Mouse (Mus musculus): ENCODE measurements at regions not wholly inside any gene's neighbourhood (a gene's known extent, or its start where the extent isn't known, plus 50 kb on each side); places are given as distances from the start of the nearest gene placed in this dataset.

DNA sequence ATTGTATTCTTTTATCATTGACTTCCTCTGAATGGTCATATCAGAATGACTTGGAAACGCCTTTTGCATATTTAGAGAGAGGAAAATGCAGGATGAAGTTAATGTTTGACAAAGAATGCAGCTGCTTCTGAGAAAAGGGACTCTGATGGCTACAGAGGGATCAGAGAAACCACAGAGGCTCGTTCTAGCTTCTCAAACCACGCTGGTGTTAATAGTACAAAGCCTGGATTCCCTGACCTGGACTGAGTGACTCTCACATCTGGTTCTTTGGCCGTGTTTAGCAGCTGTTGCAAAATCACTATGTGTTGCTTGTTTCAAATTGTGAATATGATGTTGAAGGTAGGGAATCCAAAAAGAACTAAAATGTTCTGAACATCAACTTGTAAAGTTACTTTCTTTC, 91.5 kb upstream of the Rgs17 start:
- no peak overlapping the region for H3K27ac ChIP-seq (ENCODE audit: insufficient read depth, low read depth, low read length, poor library complexity, severe bottlenecking)
- H3K9me3 ChIP-seq (ENCODE audit: control insufficient read depth, insufficient read depth, low read depth, low read length), result no peaks in the 10 kb centered on the region
- no peak overlapping the region for H3K9ac ChIP-seq (ENCODE audit: insufficient read depth, low read depth, low read length, poor library complexity, severe bottlenecking)
- no peak overlapping the region for H3K4me3 ChIP-seq (ENCODE audit: insufficient read depth in 1 of 2, low read depth in 1 of 2, low read length in 2 of 2, poor library complexity in 1 of 2, severe bottlenecking in 1 of 2)
- no peak for TF ChIP-seq HCFC1 (IDR thresholded peaks at IDR 0.05; ENCODE audit: borderline replicate concordance, insufficient read depth, low read length)
- no peak for TF ChIP-seq ZC3H11A (IDR thresholded peaks at IDR 0.05; ENCODE audit: borderline replicate concordance, low read depth, low read length)
- no peak for TF ChIP-seq ZNF384 (IDR thresholded peaks at IDR 0.05; ENCODE audit: low read depth, low read length)
- no peak for TF ChIP-seq CHD2 (IDR thresholded peaks at IDR 0.05; ENCODE audit: low read depth, low read length)
- TF ChIP-seq MAFK (IDR thresholded peaks at IDR 0.05; ENCODE audit: insufficient read depth, low read depth, low read length), result no peak
- DNase-seq (ENCODE audit: low read depth, low spot score), result no peak
- H3K36me3 ChIP-seq (ENCODE audit: control insufficient read depth, insufficient read depth, low read length, poor library complexity, severe bottlenecking), result no peaks in the 10 kb centered on the region
- H3K4me1 ChIP-seq (ENCODE audit: control insufficient read depth in 2 of 2, insufficient read depth in 2 of 2, low read length in 2 of 2, poor library complexity in 1 of 2), result no peaks in the 10 kb centered on the region
- in situ Hi-C loops (cut with MboI; ENCODE audit: low sequenced_read_pairs in 2 of 2, unreplicated experiment in 2 of 2), result no loop called here

- H3K27ac ChIP-seq (ENCODE audit: insufficient read depth, low read depth, low read length, poor library complexity, severe bottlenecking), result no peak overlapping the region
- H3K9ac ChIP-seq (ENCODE audit: insufficient read depth, low read depth, low read length, poor library complexity, severe bottlenecking), result no peak overlapping the region
- H3K4me1 ChIP-seq (ENCODE audit: control insufficient read depth in 2 of 2, insufficient read depth in 2 of 2, low read length in 2 of 2, poor library complexity in 1 of 2), result no peaks in the 10 kb centered on the region
- no peaks in the 10 kb centered on the region for H3K9me3 ChIP-seq (ENCODE audit: control insufficient read depth, insufficient read depth, low read depth, low read length)
- H3K4me3 ChIP-seq (ENCODE audit: insufficient read depth in 1 of 2, low read depth in 1 of 2, low read length in 2 of 2, poor library complexity in 1 of 2, severe bottlenecking in 1 of 2), result no peak overlapping the region
- no peaks in the 10 kb centered on the region for H3K36me3 ChIP-seq (ENCODE audit: control insufficient read depth, insufficient read depth, low read length, poor library complexity, severe bottlenecking)
- TF ChIP-seq CHD2 (IDR thresholded peaks at IDR 0.05; ENCODE audit: low read depth, low read length), result no peak
- TF ChIP-seq ZNF384 (IDR thresholded peaks at IDR 0.05; ENCODE audit: low read depth, low read length), result no peak
- TF ChIP-seq HCFC1 (IDR thresholded peaks at IDR 0.05; ENCODE audit: borderline replicate concordance, insufficient read depth, low read length), result no peak
- in situ Hi-C loops (cut with MboI; ENCODE audit: low sequenced_read_pairs in 2 of 2, unreplicated experiment in 2 of 2), result no loop called here
- DNase-seq (ENCODE audit: low read depth, low spot score), result no peak
These were observed 89.3 kb upstream of the Rgs17 start for GRCm38 (mm10) chr10:6011541-6011940.

GRCm38 (mm10) chr10:6011029-6011428, 88.8 kb upstream of the Rgs17 start:
- no peak overlapping the region for H3K4me3 ChIP-seq (ENCODE audit: insufficient read depth in 1 of 2, low read depth in 1 of 2, low read length in 2 of 2, poor library complexity in 1 of 2, severe bottlenecking in 1 of 2)
- no peaks in the 10 kb centered on the region for H3K9me3 ChIP-seq (ENCODE audit: control insufficient read depth, insufficient read depth, low read depth, low read length)
- no peaks in the 10 kb centered on the region for H3K36me3 ChIP-seq (ENCODE audit: control insufficient read depth, insufficient read depth, low read length, poor library complexity, severe bottlenecking)
- no peaks in the 10 kb centered on the region for H3K4me1 ChIP-seq (ENCODE audit: control insufficient read depth in 2 of 2, insufficient read depth in 2 of 2, low read length in 2 of 2, poor library complexity in 1 of 2)
- no peak overlapping the region for H3K27ac ChIP-seq (ENCODE audit: insufficient read depth, low read depth, low read length, poor library complexity, severe bottlenecking)
- no peak for TF ChIP-seq CHD2 (IDR thresholded peaks at IDR 0.05; ENCODE audit: low read depth, low read length)
- no peak for TF ChIP-seq HCFC1 (IDR thresholded peaks at IDR 0.05; ENCODE audit: borderline replicate concordance, insufficient read depth, low read length)
- no peak for TF ChIP-seq ZC3H11A (IDR thresholded peaks at IDR 0.05; ENCODE audit: borderline replicate concordance, low read depth, low read length)
- TF ChIP-seq ZNF384 (IDR thresholded peaks at IDR 0.05; ENCODE audit: low read depth, low read length), result no peak
- no peak for TF ChIP-seq MAFK (IDR thresholded peaks at IDR 0.05; ENCODE audit: insufficient read depth, low read depth, low read length)
- no peak overlapping the region for H3K9ac ChIP-seq (ENCODE audit: insufficient read depth, low read depth, low read length, poor library complexity, severe bottlenecking)
- DNase-seq (ENCODE audit: low read depth, low spot score), result no peak
- in situ Hi-C loops (cut with MboI; ENCODE audit: low sequenced_read_pairs in 2 of 2, unreplicated experiment in 2 of 2), result no loop called here

DNA sequence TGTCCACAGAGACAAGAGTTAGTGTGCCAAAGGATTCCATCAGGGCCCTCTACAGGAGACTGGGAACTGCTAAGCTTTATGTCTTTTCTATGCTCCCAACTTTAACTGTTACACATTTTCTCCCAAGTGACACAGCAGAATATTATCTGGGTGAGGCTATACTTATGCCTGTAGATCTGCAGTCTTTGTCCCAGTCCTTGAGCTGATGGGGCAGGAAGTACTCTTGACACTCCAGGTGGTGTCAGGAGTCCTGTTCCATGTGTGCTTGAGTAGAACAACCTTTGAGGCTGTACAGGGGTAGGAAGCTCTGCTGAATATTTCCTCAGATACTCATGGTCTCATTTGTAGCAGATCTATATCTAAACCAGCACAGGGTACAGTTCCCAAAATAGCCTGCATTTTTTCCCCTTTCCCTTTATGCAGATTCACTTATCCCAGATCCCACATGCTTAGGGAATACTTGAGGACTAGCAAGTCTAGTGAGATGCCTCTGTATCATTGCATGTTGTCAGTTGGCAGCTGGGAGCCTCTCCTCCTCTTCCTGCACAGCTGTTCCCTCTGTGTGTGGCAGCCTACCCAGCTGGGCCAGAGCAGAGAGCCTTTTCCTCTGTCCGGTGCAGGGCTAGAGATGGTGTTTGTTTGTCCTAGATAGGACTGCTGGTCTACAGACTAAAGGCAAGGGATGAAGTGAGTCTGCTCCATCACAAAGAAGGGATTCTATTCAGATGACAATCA, 85.2 kb upstream of the Rgs17 start:
- TF ChIP-seq MAFK (IDR thresholded peaks at IDR 0.05; ENCODE audit: insufficient read depth, low read depth, low read length), result no peak
- no peak for TF ChIP-seq ZC3H11A (IDR thresholded peaks at IDR 0.05; ENCODE audit: borderline replicate concordance, low read depth, low read length)
- Histone ChIP-seq H3K4me1 (ENCODE audit: control insufficient read depth in 2 of 2, insufficient read depth in 2 of 2, low read length in 2 of 2, poor library complexity in 1 of 2) (no peaks in the 10 kb centered on the region), H3K9ac (ENCODE audit: insufficient read depth, low read depth, low read length, poor library complexity, severe bottlenecking) (no peak overlapping the region)

GRCm38 (mm10) chr10:5981433-5981832, 59.2 kb upstream of the Rgs17 start:
- in situ Hi-C loops (cut with MboI; ENCODE audit: low sequenced_read_pairs in 2 of 2, unreplicated experiment in 2 of 2), result no loop called here
- no peak for DNase-seq (ENCODE audit: low read depth, low spot score)
- no peak overlapping the region for H3K27ac ChIP-seq (ENCODE audit: insufficient read depth, low read depth, low read length, poor library complexity, severe bottlenecking)
- no peaks in the 10 kb centered on the region for H3K9me3 ChIP-seq (ENCODE audit: control insufficient read depth, insufficient read depth, low read depth, low read length)
- H3K4me1 ChIP-seq (ENCODE audit: control insufficient read depth in 2 of 2, insufficient read depth in 2 of 2, low read length in 2 of 2, poor library complexity in 1 of 2), result no peaks in the 10 kb centered on the region
- H3K9ac ChIP-seq (ENCODE audit: insufficient read depth, low read depth, low read length, poor library complexity, severe bottlenecking), result no peak overlapping the region
- no peak overlapping the region for H3K4me3 ChIP-seq (ENCODE audit: insufficient read depth in 1 of 2, low read depth in 1 of 2, low read length in 2 of 2, poor library complexity in 1 of 2, severe bottlenecking in 1 of 2)
- H3K36me3 ChIP-seq (ENCODE audit: control insufficient read depth, insufficient read depth, low read length, poor library complexity, severe bottlenecking), result no peaks in the 10 kb centered on the region
- TF ChIP-seq ZC3H11A (IDR thresholded peaks at IDR 0.05; ENCODE audit: borderline replicate concordance, low read depth, low read length) (no peak), HCFC1 (IDR thresholded peaks at IDR 0.05; ENCODE audit: borderline replicate concordance, insufficient read depth, low read length) (no peak), ZNF384 (IDR thresholded peaks at IDR 0.05; ENCODE audit: low read depth, low read length) (no peak), MAFK (IDR thresholded peaks at IDR 0.05; ENCODE audit: insufficient read depth, low read depth, low read length) (no peak), CHD2 (IDR thresholded peaks at IDR 0.05; ENCODE audit: low read depth, low read length) (no peak)

More for the DNA sequence above, 85.2 kb upstream of the Rgs17 start:
- Histone ChIP-seq H3K4me3 (ENCODE audit: insufficient read depth in 1 of 2, low read depth in 1 of 2, low read length in 2 of 2, poor library complexity in 1 of 2, severe bottlenecking in 1 of 2) (no peak overlapping the region), H3K9me3 (ENCODE audit: control insufficient read depth, insufficient read depth, low read depth, low read length) (no peaks in the 10 kb centered on the region), H3K36me3 (ENCODE audit: control insufficient read depth, insufficient read depth, low read length, poor library complexity, severe bottlenecking) (no peaks in the 10 kb centered on the region), H3K27ac (ENCODE audit: insufficient read depth, low read depth, low read length, poor library complexity, severe bottlenecking) (no peak overlapping the region)
- DNase-seq (ENCODE audit: low read depth, low spot score), result no peak
- in situ Hi-C loops (cut with MboI; ENCODE audit: low sequenced_read_pairs in 2 of 2, unreplicated experiment in 2 of 2), result no loop called here

Measured in ES-E14 (cell line).